Mouse (Mus musculus): ENCODE data around the gene Dao.

Dao gene

DNA sequence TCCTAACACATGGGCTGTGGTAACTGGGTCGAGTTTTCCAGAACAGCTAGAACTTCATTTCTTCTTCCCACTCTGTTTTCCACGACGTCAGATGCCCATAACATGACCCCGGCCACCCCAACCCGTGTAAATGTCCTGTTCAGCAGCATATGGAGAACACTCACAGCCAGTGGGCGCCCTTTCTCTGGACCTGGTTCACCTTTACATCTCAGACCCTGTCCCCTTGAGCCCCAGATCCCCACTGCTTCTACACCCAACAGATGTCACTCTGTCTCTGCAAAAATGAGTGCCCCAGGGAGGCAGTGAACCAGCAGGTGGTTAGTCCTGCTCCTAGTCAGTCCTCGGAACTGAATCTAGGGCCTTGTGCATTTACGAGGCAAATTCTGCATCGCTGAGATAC lies 64.5 kb downstream of the Dao start:
- no peak for DNase-seq (ENCODE audit: low read depth)

DNA sequence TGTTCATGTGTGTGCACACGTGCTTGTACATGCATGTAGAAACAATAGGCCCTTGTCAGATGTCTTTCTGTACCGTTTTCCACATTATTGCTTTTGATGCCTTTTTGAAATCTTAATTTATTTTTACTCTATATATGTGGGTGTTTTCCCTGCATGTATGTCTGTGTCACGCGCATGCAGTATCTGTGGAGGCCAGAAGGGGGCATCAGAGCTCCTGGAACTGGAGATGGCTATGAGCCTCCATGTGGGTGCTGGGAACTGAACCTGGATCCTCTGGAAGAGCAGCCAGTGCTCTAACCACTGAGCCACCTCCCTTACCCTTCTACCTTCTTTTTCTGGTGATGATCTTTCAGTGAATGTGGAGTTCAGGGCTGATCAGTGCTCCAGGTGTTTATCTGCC lies 67.4 kb downstream of the Dao start:
- DNase-seq (ENCODE audit: low read depth) = no peak

DNA sequence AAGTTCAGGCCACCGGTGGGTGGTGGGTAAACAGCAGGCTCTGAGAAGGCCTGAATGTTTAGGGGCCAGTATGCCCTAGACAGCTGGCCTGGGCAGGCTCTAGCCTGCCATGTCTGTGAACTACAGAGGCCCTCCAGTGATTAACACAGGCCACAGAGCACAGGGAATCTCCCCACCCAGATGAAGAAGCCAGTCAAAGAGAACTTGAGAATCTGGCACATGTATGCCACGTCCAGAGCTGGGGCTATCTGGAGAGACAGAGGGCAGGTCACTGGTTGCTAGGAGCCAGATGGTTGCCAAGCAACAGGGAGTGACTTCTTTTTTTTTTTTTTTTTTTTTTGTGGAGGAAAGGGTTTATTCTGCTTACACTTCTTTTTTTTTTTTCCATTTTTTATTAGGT lies 68.8 kb downstream of the Dao start:
- no peak for DNase-seq (ENCODE audit: low read depth)

All from 416B (cell line).